Mouse (Mus musculus) heart, embryonic 14.5 days (tissue): ENCODE measurements at regions not wholly inside any gene's neighbourhood (a gene's known extent, or its start where the extent isn't known, plus 50 kb on each side); places are given as distances from the start of the nearest gene placed in this dataset.
A peak's percentile ranks its signal among the peaks of the same experiment; 100 is the strongest.

ENCODE experiments used
- ATAC-seq: fragments of 200-750 bp; cut with Nextera tagmentation; 2 replicates; pipeline ENCODE4 v1.8.0; 2017; ENCODE audit warnings: low read depth, moderate TSS enrichment; ENCODE audit not compliant: insufficient number of reproducible peaks, insufficient read depth, low FRiP score
- H3K27ac ChIP-seq, 2 experiments: fragments of 200-500 bp in 1 of 2; fragments of 300-500 bp in 1 of 2; sonication (generic) in 1 of 2; replicated peaks in 1 of 2; 2 replicates each; pipeline ENCODE4 v1.5.1; 2012 to 2014; ENCODE audit warnings: low read depth in 2 of 2, low read length in 2 of 2, control low read depth in 1 of 2, mild to moderate bottlenecking in 1 of 2, mixed read lengths in 1 of 2; ENCODE audit not compliant: control insufficient read depth in 1 of 2, insufficient read depth in 1 of 2
- H3K27me3 ChIP-seq: fragments of 300-500 bp; sonication (generic); 2 replicates; pipeline ENCODE4 v1.6.1; 2014; ENCODE audit warnings: mild to moderate bottlenecking, low read length, control low read depth; ENCODE audit not compliant: control insufficient read depth, insufficient read depth
- H3K36me3 ChIP-seq: fragments of 300-500 bp; sonication (generic); 2 replicates; pipeline ENCODE4 v1.6.1; 2014; ENCODE audit warnings: mild to moderate bottlenecking, control low read depth, low read length, mixed read lengths; ENCODE audit not compliant: control insufficient read depth, insufficient read depth
- H3K4me1 ChIP-seq, 2 experiments: fragments of 200-500 bp in 1 of 2; fragments of 300-500 bp in 1 of 2; sonication (generic) in 1 of 2; 2 replicates each; pipeline ENCODE4 v1.6.1; 2012 to 2014; ENCODE audit warnings: low read length in 2 of 2, control low read depth in 1 of 2, mixed read lengths in 1 of 2; ENCODE audit not compliant: control insufficient read depth in 2 of 2, insufficient read depth in 2 of 2
- H3K4me2 ChIP-seq: fragments of 300-500 bp; sonication (generic); 2 replicates; pipeline ENCODE4 v1.6.1; 2014; ENCODE audit warnings: mild to moderate bottlenecking, low read length
- H3K4me3 ChIP-seq, 2 experiments: fragments of 200-500 bp in 1 of 2; fragments of 300-500 bp in 1 of 2; sonication (generic) in 1 of 2; 2 replicates each; pipeline ENCODE4 v1.5.1; 2012 to 2014; ENCODE audit warnings: low read length in 2 of 2, mild to moderate bottlenecking in 2 of 2, control low read depth in 1 of 2, low read depth in 1 of 2, moderate library complexity in 1 of 2; ENCODE audit not compliant: control insufficient read depth in 1 of 2, insufficient read depth in 1 of 2
- H3K9ac ChIP-seq: fragments of 300-500 bp; sonication (generic); 2 replicates; pipeline ENCODE4 v1.6.1; 2014; ENCODE audit warnings: mild to moderate bottlenecking, low read length
- H3K9me3 ChIP-seq: fragments of 300-500 bp; sonication (generic); 2 replicates; pipeline ENCODE4 v1.6.1; 2016; ENCODE audit warnings: low read length, control low read depth; ENCODE audit not compliant: control insufficient read depth
- WGBS: fragments of 180-500 bp; shearing (Covaris S2); extraction: QIAGEN DNeasy Blood & Tissue Kit; methylation state at CpG from one replicate; pipeline ENCODE4 v1.1.7; 2014; 5-methylcytosine and 5-hydroxymethylcytosine counted together

GRCm38 (mm10) chr14:31891500-31892185, 61.2 kb upstream of the Ankrd28 start:
- peak; percentile 75 for ATAC-seq
- Histone ChIP-seq H3K4me3 (peak overlapping the region; percentile 32 to 35; a peak in 3 of 4 replicates), H3K9ac (peak overlapping the region; percentile 52; the same call in 1 of the 2 replicates), H3K27ac (peak overlapping the region; percentile 28 to 39; a peak in 2 of 4 replicates), H3K4me1 (peaks cover 9 to 18% of the 10 kb centered on the region in 2 experiments), H3K9me3 (no peaks in the 10 kb centered on the region), H3K36me3 (no peaks in the 10 kb centered on the region), H3K4me2 (peak overlapping the region; percentile 66), H3K27me3 (no peaks in the 10 kb centered on the region)
- whole genome bisulfite sequencing: 8% methylated on average over 16 of the region's 16 CpGs

GRCm38 (mm10) chr14:31892186-31892510, 61.7 kb upstream of the Ankrd28 start:
- Histone ChIP-seq H3K4me3 (no peak overlapping the region), H3K9me3 (no peaks in the 10 kb centered on the region), H3K27me3 (no peaks in the 10 kb centered on the region), H3K36me3 (no peaks in the 10 kb centered on the region), H3K4me2 (no peak overlapping the region), H3K4me1 (peaks cover 10 to 21% of the 10 kb centered on the region in 2 experiments), H3K9ac (no peak overlapping the region), H3K27ac (no peak overlapping the region; a peak in 1 of 4 replicates)
- WGBS: 43% methylated on average over 6 of the region's 6 CpGs
- ATAC-seq: no peak

- WGBS: 36% methylated on average over 1 of the region's 1 CpGs
- no peaks in the 10 kb centered on the region for H3K27me3 ChIP-seq
- no peak overlapping the region for H3K9ac ChIP-seq
- H3K9me3 ChIP-seq: no peaks in the 10 kb centered on the region
- H3K36me3 ChIP-seq: no peaks in the 10 kb centered on the region
- no peak overlapping the region for H3K27ac ChIP-seq
- no peak for ATAC-seq
- peaks cover 8 to 16% of the 10 kb centered on the region in 2 experiments for H3K4me1 ChIP-seq
- H3K4me3 ChIP-seq: no peak overlapping the region
- no peak overlapping the region for H3K4me2 ChIP-seq
Observed at GRCm38 (mm10) chr14:31896500-31896899, 66.0 kb upstream of the Ankrd28 start.

- Histone ChIP-seq H3K4me3 (no peak overlapping the region), H3K4me1 (peaks cover 6 to 19% of the 10 kb centered on the region in 2 experiments; a peak in 3 of 4 replicates), H3K9ac (no peak overlapping the region), H3K27ac (no peak overlapping the region), H3K36me3 (no peaks in the 10 kb centered on the region), H3K4me2 (no peak overlapping the region), H3K27me3 (no peaks in the 10 kb centered on the region), H3K9me3 (no peaks in the 10 kb centered on the region)
- ATAC-seq: no peak
- 80% methylated on average over 8 of the region's 8 CpGs for WGBS
Observed at GRCm38 (mm10) chr14:31899504-31899903, 69.1 kb upstream of the Ankrd28 start.

- Histone ChIP-seq H3K4me1 (peaks cover 6 to 19% of the 10 kb centered on the region in 2 experiments; a peak in 3 of 4 replicates), H3K27ac (no peak overlapping the region), H3K36me3 (no peaks in the 10 kb centered on the region), H3K9me3 (no peaks in the 10 kb centered on the region), H3K27me3 (no peaks in the 10 kb centered on the region), H3K9ac (no peak overlapping the region), H3K4me3 (no peak overlapping the region), H3K4me2 (no peak overlapping the region)
- ATAC-seq: no peak
- 76% methylated on average over 4 of the region's 4 CpGs for WGBS
Observed at GRCm38 (mm10) chr14:31899906-31900305, 69.5 kb upstream of the Ankrd28 start.

GRCm38 (mm10) chr14:31901901-31902300, 71.5 kb upstream of the Ankrd28 start:
- H3K4me2 ChIP-seq: no peak overlapping the region
- H3K36me3 ChIP-seq: no peaks in the 10 kb centered on the region
- H3K27ac ChIP-seq: no peak overlapping the region
- no peaks in the 10 kb centered on the region for H3K27me3 ChIP-seq
- peaks cover 4 to 14% of the 10 kb centered on the region in 2 experiments; a peak in 2 of 4 replicates for H3K4me1 ChIP-seq
- H3K9ac ChIP-seq: no peak overlapping the region
- WGBS: 29% methylated on average over 4 of the region's 4 CpGs
- no peak overlapping the region for H3K4me3 ChIP-seq
- H3K9me3 ChIP-seq: no peaks in the 10 kb centered on the region
- no peak for ATAC-seq

- Histone ChIP-seq H3K27ac (no peak overlapping the region), H3K27me3 (no peaks in the 10 kb centered on the region), H3K4me3 (no peak overlapping the region), H3K36me3 (no peaks in the 10 kb centered on the region), H3K4me1 (peaks cover 4 to 13% of the 10 kb centered on the region in 2 experiments; a peak in 2 of 4 replicates), H3K4me2 (no peak overlapping the region), H3K9me3 (no peaks in the 10 kb centered on the region), H3K9ac (no peak overlapping the region)
- WGBS: 71% methylated on average over 3 of the region's 3 CpGs
- no peak for ATAC-seq
Observed at GRCm38 (mm10) chr14:31903664-31904063, 73.2 kb upstream of the Ankrd28 start.

- WGBS: 59% methylated on average over 7 of the region's 7 CpGs
- H3K4me2 ChIP-seq: no peak overlapping the region
- no peaks in the 10 kb centered on the region for H3K27me3 ChIP-seq
- no peaks in the 10 kb centered on the region for H3K4me1 ChIP-seq
- no peaks in the 10 kb centered on the region for H3K9me3 ChIP-seq
- no peak for ATAC-seq
- no peak overlapping the region for H3K4me3 ChIP-seq
- H3K36me3 ChIP-seq: no peaks in the 10 kb centered on the region
- no peak overlapping the region for H3K9ac ChIP-seq
- no peak overlapping the region for H3K27ac ChIP-seq
Observed at GRCm38 (mm10) chr14:31908591-31908990, 78.1 kb upstream of the Ankrd28 start.
